Mouse (Mus musculus): ENCODE measurements at regions not wholly inside any gene's neighbourhood (a gene's known extent, or its start where the extent isn't known, plus 50 kb on each side); places are given as distances from the start of the nearest gene placed in this dataset.

- Histone ChIP-seq H3K4me2 (replicated peaks; ENCODE audit: low read depth, low read length) (no peak overlapping the region), H3K9me3 (ENCODE audit: low read length) (no peaks in the 10 kb centered on the region), H3K4me3 (ENCODE audit: low read length) (no peak overlapping the region), H3K9ac (replicated peaks; ENCODE audit: low read length) (no peak overlapping the region), H3K27ac (ENCODE audit: low read length) (no peak overlapping the region), H3K27me3 (ENCODE audit: insufficient read depth, low read length) (no peaks in the 10 kb centered on the region), H3K36me3 (ENCODE audit: insufficient read depth, low read length) (no peaks in the 10 kb centered on the region), H3K4me1 (ENCODE audit: insufficient read depth, low read length) (no peaks in the 10 kb centered on the region)
- no peak for ATAC-seq (ENCODE audit: low FRiP score, low TSS enrichment)
- WGBS: 96% methylated on average over 6 of the region's 6 CpGs
Measured at GRCm38 (mm10) chr2:45850018-45850605, 732.9 kb upstream of the Zeb2 start.

DNA sequence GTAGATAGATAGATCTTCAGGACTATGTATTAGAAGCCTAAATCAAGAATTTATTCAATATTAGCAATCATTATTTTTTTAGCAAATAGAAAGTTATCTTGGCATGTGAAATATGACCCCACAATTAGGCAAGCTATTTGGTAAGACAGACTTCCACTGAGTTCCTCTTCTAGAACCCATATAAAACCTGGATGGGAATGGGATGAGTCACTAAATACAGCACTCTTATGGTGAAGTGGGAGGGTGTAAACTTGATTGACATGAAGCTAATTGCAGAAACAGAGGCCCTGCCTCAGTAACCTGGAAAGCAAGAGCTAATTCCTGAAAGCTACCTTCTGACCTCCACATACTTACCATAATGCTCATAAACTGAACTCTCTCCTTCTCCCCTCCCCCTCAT is 723.2 kb upstream of the Zeb2 start:
- Histone ChIP-seq H3K4me1 (ENCODE audit: insufficient read depth, low read length) (no peaks in the 10 kb centered on the region), H3K36me3 (ENCODE audit: insufficient read depth, low read length) (no peaks in the 10 kb centered on the region), H3K9ac (replicated peaks; ENCODE audit: low read length) (no peak overlapping the region), H3K4me2 (replicated peaks; ENCODE audit: low read depth, low read length) (no peak overlapping the region), H3K27me3 (ENCODE audit: insufficient read depth, low read length) (no peaks in the 10 kb centered on the region), H3K4me3 (ENCODE audit: low read length) (no peak overlapping the region), H3K27ac (ENCODE audit: low read length) (no peak overlapping the region), H3K9me3 (ENCODE audit: low read length) (no peaks in the 10 kb centered on the region)
- no peak for ATAC-seq (ENCODE audit: low FRiP score, low TSS enrichment)

- Histone ChIP-seq H3K9me3 (ENCODE audit: low read length) (no peaks in the 10 kb centered on the region), H3K4me2 (replicated peaks; ENCODE audit: low read depth, low read length) (no peak overlapping the region), H3K27ac (ENCODE audit: low read length) (no peak overlapping the region), H3K27me3 (ENCODE audit: insufficient read depth, low read length) (no peaks in the 10 kb centered on the region), H3K4me1 (ENCODE audit: insufficient read depth, low read length) (no peaks in the 10 kb centered on the region), H3K36me3 (ENCODE audit: insufficient read depth, low read length) (no peaks in the 10 kb centered on the region), H3K4me3 (ENCODE audit: low read length) (no peak overlapping the region), H3K9ac (replicated peaks; ENCODE audit: low read length) (no peak overlapping the region)
- ATAC-seq (ENCODE audit: low FRiP score, low TSS enrichment): no peak
- WGBS: 68% methylated on average over 6 of the region's 6 CpGs
Measured at GRCm38 (mm10) chr2:45836546-45837221, 719.5 kb upstream of the Zeb2 start.

DNA sequence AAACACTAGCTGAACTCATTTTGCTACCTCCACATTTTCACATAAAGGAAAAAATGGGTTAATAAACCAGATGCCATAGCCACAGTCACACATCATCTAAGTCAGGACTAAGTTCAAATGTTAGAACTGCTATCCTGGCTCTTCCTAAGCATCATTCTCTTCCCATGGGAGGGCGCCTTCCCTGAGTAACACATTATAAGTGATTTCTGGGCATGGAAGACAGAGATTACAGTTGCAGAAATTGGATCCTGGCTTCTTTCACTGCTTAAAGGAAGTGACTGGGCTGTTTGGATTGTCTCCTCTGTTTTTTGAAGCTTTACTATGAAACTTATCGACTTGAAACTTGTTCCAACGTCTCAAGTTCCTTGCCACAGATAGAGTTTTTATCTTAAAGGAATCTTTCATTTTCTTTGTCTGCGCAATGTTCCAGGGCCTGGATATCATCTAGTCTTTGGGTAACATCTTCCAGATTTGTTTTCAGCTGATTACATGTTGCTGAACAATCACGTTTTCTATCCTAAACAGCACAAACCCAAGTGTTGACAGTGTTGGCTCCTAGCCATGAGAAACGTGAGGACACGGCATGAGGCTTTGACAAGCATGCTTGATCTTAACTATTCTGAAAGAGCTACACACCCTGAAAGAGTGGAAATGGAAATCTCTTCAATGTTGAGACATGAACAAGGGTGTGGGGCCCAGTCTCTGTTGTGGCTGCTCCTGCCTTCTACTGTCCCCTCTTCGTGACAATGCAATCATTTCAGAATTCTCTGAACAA is 700.9 kb upstream of the Zeb2 start:
- no peaks in the 10 kb centered on the region for H3K4me1 ChIP-seq (ENCODE audit: insufficient read depth, low read length)
- no peaks in the 10 kb centered on the region for H3K9me3 ChIP-seq (ENCODE audit: low read length)
- H3K36me3 ChIP-seq (ENCODE audit: insufficient read depth, low read length): no peaks in the 10 kb centered on the region
- no peak overlapping the region for H3K4me2 ChIP-seq (replicated peaks; ENCODE audit: low read depth, low read length)
- H3K4me3 ChIP-seq (ENCODE audit: low read length): no peak overlapping the region
- no peak overlapping the region for H3K27ac ChIP-seq (ENCODE audit: low read length)
- H3K9ac ChIP-seq (replicated peaks; ENCODE audit: low read length): no peak overlapping the region
- 63% methylated on average over 8 of the region's 8 CpGs for WGBS
- H3K27me3 ChIP-seq (ENCODE audit: insufficient read depth, low read length): no peaks in the 10 kb centered on the region
- ATAC-seq (ENCODE audit: low FRiP score, low TSS enrichment): no peak

DNA sequence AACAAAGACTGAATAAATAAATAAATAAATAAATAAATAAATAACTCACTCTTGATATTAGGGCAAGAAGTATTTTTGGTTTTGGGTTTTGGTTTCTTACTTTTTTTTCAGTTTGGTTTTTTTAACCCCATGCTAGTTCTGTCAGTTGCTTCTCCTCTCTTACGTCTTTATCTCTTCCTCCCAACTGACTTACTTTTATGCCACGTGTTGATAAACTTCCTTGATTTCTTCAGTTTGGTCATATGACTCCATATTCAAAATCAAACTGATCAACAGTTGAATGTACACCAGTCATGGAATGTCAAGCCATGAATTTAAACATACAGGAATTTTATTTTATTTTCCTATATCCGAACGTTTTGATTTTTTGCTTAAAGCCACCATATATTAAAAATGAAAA is 697.5 kb upstream of the Zeb2 start:
- no peaks in the 10 kb centered on the region for H3K27me3 ChIP-seq (ENCODE audit: insufficient read depth, low read length)
- no peak overlapping the region for H3K4me3 ChIP-seq (ENCODE audit: low read length)
- no peak overlapping the region for H3K4me2 ChIP-seq (replicated peaks; ENCODE audit: low read depth, low read length)
- no peak overlapping the region for H3K9ac ChIP-seq (replicated peaks; ENCODE audit: low read length)
- no peaks in the 10 kb centered on the region for H3K9me3 ChIP-seq (ENCODE audit: low read length)
- no peak for ATAC-seq (ENCODE audit: low FRiP score, low TSS enrichment)
- no peak overlapping the region for H3K27ac ChIP-seq (ENCODE audit: low read length)
- H3K4me1 ChIP-seq (ENCODE audit: insufficient read depth, low read length): no peaks in the 10 kb centered on the region
- WGBS: 86% methylated on average over 4 of the region's 4 CpGs
- no peaks in the 10 kb centered on the region for H3K36me3 ChIP-seq (ENCODE audit: insufficient read depth, low read length)

DNA sequence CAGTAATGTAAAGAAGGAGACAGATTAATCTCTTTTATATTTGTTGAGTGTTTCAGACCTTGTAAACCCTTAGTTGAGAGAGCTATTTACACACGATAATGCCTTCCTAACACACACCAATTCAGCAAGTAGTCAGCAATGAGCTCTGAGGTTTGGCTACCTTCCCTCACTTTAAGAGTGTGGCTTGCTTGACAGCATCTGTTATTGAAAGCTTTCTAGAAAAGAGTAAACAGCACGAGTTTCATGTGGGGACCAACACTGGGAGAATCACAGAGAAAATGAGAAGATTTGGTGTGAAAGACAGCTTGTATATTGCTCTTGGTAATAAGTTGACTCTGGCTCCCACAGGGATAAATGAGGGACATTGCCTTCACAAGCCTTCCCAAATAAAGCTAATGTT is 688.1 kb upstream of the Zeb2 start:
- Histone ChIP-seq H3K27ac (ENCODE audit: low read length) (no peak overlapping the region), H3K9ac (replicated peaks; ENCODE audit: low read length) (no peak overlapping the region), H3K4me1 (ENCODE audit: insufficient read depth, low read length) (no peaks in the 10 kb centered on the region), H3K4me2 (replicated peaks; ENCODE audit: low read depth, low read length) (no peak overlapping the region), H3K36me3 (ENCODE audit: insufficient read depth, low read length) (no peaks in the 10 kb centered on the region), H3K9me3 (ENCODE audit: low read length) (no peaks in the 10 kb centered on the region), H3K27me3 (ENCODE audit: insufficient read depth, low read length) (no peaks in the 10 kb centered on the region), H3K4me3 (ENCODE audit: low read length) (no peak overlapping the region)
- no peak for ATAC-seq (ENCODE audit: low FRiP score, low TSS enrichment)
- WGBS: 59% methylated on average over 2 of the region's 2 CpGs

GRCm38 (mm10) chr2:45800131-45800530 is 682.9 kb upstream of the Zeb2 start:
- H3K9ac ChIP-seq (replicated peaks; ENCODE audit: low read length): no peak overlapping the region
- ATAC-seq (ENCODE audit: low FRiP score, low TSS enrichment): no peak
- no peak overlapping the region for H3K4me2 ChIP-seq (replicated peaks; ENCODE audit: low read depth, low read length)
- H3K4me1 ChIP-seq (ENCODE audit: insufficient read depth, low read length): no peaks in the 10 kb centered on the region
- H3K9me3 ChIP-seq (ENCODE audit: low read length): no peaks in the 10 kb centered on the region
- H3K4me3 ChIP-seq (ENCODE audit: low read length): no peak overlapping the region
- 86% methylated on average over 2 of the region's 2 CpGs for WGBS
- H3K36me3 ChIP-seq (ENCODE audit: insufficient read depth, low read length): no peaks in the 10 kb centered on the region
- H3K27me3 ChIP-seq (ENCODE audit: insufficient read depth, low read length): no peaks in the 10 kb centered on the region
- no peak overlapping the region for H3K27ac ChIP-seq (ENCODE audit: low read length)

DNA sequence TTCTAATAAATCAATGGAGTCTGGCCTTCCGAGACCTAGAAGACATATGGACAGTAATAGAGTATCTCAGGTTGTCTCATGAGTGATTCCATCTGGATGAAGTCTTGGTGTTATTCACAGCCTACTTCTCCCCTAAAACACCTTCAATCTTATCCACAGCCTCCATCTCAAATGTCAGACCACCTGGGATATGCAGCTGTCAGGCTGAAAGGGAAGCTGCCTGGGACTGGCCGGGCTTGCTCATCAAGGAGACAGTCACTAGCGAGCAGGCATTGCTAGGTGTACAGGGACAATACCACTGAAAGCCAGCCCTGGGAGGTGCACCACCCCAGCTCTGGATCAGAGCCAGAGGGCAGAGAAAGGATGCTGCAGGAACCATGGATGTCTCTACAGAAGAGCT is 676.4 kb upstream of the Zeb2 start:
- Histone ChIP-seq H3K27me3 (ENCODE audit: insufficient read depth, low read length) (no peaks in the 10 kb centered on the region), H3K9me3 (ENCODE audit: low read length) (no peaks in the 10 kb centered on the region), H3K4me1 (ENCODE audit: insufficient read depth, low read length) (no peaks in the 10 kb centered on the region), H3K27ac (ENCODE audit: low read length) (no peak overlapping the region), H3K36me3 (ENCODE audit: insufficient read depth, low read length) (no peaks in the 10 kb centered on the region), H3K9ac (replicated peaks; ENCODE audit: low read length) (no peak overlapping the region), H3K4me3 (ENCODE audit: low read length) (no peak overlapping the region), H3K4me2 (replicated peaks; ENCODE audit: low read depth, low read length) (no peak overlapping the region)
- ATAC-seq (ENCODE audit: low FRiP score, low TSS enrichment): peak; percentile 75; the same call in 1 of the 2 replicates
- WGBS: 32% methylated on average over 3 of the region's 3 CpGs

GRCm38 (mm10) chr2:45789739-45790138 is 672.5 kb upstream of the Zeb2 start:
- ATAC-seq (ENCODE audit: low FRiP score, low TSS enrichment): no peak
- H3K27me3 ChIP-seq (ENCODE audit: insufficient read depth, low read length): no peaks in the 10 kb centered on the region
- H3K27ac ChIP-seq (ENCODE audit: low read length): no peak overlapping the region
- no peaks in the 10 kb centered on the region for H3K9me3 ChIP-seq (ENCODE audit: low read length)
- no peak overlapping the region for H3K9ac ChIP-seq (replicated peaks; ENCODE audit: low read length)
- H3K4me3 ChIP-seq (ENCODE audit: low read length): no peak overlapping the region
- H3K4me2 ChIP-seq (replicated peaks; ENCODE audit: low read depth, low read length): no peak overlapping the region
- H3K36me3 ChIP-seq (ENCODE audit: insufficient read depth, low read length): no peaks in the 10 kb centered on the region
- WGBS: 73% methylated on average over 4 of the region's 4 CpGs
- H3K4me1 ChIP-seq (ENCODE audit: insufficient read depth, low read length): peaks cover 11% of the 10 kb centered on the region; the same call in 1 of the 2 replicates
